Mouse (Mus musculus): ENCODE measurements around the gene Rplp2.
"Not testable (repeated sequence)": the region's sequence is repeated elsewhere in the genome, so short reads cannot be mapped to it uniquely, and the experiment has no call there.

Rplp2 gene

DNA sequence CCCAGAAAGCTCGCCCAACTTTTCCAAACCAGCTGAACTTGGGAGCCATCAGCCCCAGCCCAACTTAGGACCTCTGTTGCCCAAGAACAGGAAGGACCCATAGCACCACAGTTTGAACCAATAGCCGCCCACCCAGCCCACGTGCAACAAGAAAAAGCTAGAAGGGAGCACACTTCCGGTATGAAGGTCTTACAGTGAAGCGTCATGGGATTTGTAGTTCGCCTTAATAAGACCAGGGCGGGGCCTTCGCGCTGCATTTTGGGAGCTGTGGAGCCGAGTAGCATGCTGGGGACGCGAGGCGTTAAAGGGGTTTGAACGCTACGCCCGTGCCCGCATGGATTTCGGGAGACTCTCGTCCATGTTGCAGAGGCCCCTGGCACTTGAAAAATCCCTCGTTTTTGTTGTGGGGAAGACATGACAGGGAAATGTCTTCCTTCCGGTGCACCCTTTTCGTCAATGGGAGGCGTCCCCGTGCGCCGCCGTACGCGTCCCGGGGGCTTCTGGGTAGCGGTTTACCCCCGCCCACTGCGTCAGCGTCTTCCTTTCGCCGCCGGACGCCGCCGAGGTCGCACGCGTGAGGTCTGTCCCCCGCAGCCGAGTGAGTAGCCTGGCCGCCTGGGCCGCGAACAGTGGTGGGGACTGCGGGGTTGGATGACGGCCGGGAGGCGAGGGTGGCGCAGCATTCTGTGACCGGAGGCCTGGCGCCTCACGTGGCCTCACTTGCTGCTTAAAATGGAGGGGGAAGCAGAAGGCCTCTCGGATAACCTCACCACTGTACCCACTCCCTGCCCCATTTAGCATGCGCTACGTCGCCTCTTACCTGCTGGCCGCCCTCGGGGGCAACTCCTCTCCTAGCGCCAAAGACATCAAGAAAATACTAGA is at the start of gene Rplp2:
Gene Rplp2, plus strand, starts transcription at position 261 of the 882 bp plus-strand sequence.
- peak; percentile 87 for DNase-seq (ENCODE audit: low spot score)

DNA sequence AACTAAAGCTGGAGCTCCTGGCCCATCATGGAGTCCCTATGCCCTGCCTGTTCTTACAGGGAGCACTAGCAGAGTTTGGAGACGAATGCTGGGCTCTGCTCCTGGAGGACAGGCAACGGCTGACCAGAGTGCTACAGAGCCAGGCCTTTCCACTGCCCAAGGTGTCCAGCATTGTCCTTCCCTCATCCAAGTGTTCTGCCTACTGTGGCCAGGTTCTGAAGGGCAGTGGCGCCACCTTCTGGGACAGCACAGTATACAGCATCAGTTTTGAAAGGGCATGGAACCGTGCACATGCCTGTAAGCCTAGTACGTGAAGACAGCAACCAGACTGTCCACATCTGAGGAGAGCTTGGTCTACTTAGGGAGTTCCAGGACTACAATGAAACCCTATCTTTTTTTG is 43.9 kb upstream of the Rplp2 start:
- DNase-seq (ENCODE audit: low spot score), result no peak

DNA sequence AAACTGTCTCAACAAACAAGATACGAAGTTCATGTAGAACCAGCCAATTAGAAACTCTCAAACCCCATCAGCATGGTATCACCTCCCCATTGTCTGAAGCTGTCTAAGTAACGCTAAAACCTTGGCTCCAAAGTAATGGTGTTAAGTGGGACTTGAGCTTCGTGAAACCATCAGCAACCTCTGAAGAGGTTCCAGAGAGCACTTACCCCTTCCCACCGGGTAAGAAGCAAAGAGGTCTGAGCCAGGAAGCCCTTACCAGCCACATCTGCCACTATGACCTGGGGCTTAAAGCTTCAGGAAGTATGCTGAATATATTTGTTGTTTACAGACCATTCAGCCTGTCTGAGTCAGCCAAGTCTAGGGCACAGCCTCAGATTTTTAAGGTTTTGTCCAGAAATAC is 41.7 kb upstream of the Rplp2 start:
- no peak for DNase-seq (ENCODE audit: low spot score)

- DNase-seq (ENCODE audit: low spot score), result not testable (repeated sequence)
Observed at GRCm38 (mm10) chr7:141407670-141408069, 39.5 kb upstream of the Rplp2 start.

DNA sequence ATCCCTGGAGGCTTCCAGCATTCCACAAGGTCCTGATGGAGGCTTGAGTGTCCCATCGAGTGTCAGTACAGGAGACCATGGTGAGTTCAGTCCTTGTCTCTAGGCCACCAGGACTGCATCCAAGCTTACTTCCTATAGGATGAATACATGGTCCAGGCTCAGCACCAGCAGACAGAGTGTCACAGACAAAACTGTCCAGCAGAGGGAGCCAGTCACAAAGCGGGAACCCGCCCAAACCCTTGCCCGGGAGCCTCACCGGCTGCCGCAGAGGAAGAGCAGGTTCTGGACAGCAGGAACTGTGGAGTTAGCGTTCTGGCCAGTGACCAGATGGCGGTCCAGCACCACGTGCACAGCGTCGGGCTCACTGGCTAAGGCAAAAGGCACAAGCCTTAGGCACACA is 38.3 kb upstream of the Rplp2 start:
- peak; percentile 65 for DNase-seq (ENCODE audit: low spot score)

- DNase-seq (ENCODE audit: low spot score), result no peak
Observed at GRCm38 (mm10) chr7:141410631-141411030, 36.5 kb upstream of the Rplp2 start.

GRCm38 (mm10) chr7:141411667-141412066 is 35.5 kb upstream of the Rplp2 start:
- no peak for DNase-seq (ENCODE audit: low spot score)

DNA sequence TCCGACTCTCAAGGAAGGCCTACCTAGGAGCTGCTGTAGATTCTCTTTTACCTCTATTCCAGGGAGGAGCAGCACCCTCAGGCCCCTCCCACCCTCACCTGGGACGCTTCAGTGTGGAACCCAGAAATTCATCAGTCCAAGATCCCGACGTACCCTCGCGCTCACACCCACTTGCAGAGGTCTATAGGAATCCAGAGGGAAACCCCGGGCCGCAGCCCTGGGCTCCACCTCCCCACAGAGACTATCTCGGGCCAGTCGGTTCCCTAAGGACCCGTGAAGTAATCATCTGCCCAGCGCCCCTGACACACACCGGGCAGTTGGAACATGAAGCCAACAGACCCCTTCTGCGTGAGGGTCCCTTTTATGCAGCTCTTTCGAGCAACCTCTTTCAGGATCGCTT is 33.8 kb upstream of the Rplp2 start:
- no peak for DNase-seq (ENCODE audit: low spot score)

DNA sequence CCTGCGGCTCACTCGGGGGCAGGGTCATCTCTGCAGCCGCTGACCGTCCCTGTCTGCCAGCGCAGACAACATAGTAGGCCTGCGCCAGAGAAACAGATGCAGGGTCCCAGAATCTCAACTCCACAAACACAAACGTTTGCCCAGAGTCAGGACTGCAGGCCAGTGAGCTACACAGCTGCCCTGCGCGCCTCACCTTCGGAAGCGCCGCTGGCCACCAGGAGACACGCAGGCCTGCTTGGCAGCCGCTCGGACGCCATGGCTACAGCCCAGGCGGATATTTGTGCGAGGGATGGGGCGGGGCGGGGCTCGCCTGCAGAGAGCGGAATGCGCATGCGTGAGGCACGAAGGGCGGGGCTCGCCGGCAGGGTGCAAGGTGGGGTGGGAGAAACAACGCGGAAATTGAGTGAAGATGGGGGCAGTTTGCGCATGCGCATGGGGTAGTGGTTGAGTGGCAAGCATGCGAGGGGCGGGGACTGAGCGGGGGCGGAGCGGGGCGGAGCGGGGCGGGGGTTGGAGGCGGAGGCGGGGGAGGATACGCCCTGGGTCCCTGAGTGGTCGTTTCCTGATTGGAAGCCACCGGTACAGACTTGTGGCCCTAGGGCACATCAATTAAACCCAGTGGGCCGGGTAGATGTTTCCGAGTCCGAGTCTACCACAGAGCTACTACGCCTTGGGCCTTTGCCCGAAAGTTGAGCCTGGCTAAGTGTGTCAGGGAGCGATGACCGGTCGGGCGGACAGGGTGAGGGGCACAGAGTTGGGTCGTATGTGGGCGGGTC is 33.2 kb upstream of the Rplp2 start, which contains the start of gene Gatd1:
Gene Gatd1, minus strand, starts transcription at position 328 of the 776 bp plus-strand sequence.
- DNase-seq (ENCODE audit: low spot score), result peak; percentile 98

DNA sequence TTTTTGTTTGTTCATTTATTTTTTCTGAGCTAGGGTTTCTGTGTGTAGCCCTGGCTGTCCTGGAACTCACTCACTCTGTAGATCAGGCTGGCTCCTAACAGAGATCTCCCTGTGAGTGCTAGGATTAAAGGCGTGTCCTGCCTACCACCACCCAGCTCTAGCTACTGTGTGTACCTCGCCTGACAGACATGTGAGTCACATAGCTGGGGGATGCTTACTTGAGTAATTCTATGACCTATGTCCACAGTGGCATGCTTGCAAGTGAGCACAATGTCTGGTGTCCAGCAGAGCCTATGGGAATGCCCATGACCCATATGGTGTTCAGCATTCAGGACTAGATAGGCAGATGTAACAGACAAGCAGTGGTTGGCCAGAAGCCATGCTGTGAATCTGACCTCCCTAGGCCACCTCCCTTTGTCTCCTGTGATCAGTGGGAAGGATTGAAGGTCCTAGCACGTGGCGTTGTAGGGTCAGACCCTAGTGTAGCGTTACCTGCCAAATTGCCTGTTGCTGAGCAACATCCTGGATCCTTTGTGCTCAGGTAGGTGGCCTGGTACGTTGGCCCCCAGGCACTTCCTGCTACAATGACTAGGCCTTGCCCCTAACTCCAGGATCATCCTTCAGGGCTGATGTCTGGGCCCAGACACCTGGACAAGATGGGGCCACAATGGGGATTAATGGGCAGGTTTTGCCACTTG is 30.9 kb upstream of the Rplp2 start:
- no peak for DNase-seq (ENCODE audit: low spot score)

GRCm38 (mm10) chr7:141417731-141418681 is 29.2 kb upstream of the Rplp2 start:
- no peak for DNase-seq (ENCODE audit: low spot score)

DNA sequence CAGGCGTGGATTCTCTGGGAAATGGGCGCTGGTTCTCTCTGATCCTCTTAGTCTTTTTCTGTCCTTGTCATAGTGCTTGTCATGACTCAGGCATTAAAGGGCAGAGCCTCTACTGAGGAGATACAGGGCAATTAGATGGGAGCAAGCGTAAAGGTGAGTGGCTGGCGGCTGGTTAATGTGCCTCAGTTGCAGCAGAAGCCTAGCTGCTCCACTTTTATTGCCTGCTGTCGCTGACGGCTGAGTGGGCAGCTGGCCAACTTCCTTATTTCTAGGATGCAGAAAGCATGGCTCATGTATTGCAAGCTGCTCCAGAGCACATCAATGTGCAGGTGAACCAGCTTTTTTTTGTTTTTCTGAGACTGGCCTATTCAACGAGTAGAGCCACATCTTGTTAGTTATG is 28.2 kb upstream of the Rplp2 start:
- no peak for DNase-seq (ENCODE audit: low spot score)

GRCm38 (mm10) chr7:141420030-141420702 is 27.0 kb upstream of the Rplp2 start:
- no peak for DNase-seq (ENCODE audit: low spot score)

GRCm38 (mm10) chr7:141423811-141424210 is 23.4 kb upstream of the Rplp2 start:
- no peak for DNase-seq (ENCODE audit: low spot score)

- DNase-seq (ENCODE audit: low spot score), result no peak
Observed at GRCm38 (mm10) chr7:141426948-141427730, 20.0 kb upstream of the Rplp2 start.

GRCm38 (mm10) chr7:141428701-141429100 is 18.5 kb upstream of the Rplp2 start:
- DNase-seq (ENCODE audit: low spot score), result no peak

DNA sequence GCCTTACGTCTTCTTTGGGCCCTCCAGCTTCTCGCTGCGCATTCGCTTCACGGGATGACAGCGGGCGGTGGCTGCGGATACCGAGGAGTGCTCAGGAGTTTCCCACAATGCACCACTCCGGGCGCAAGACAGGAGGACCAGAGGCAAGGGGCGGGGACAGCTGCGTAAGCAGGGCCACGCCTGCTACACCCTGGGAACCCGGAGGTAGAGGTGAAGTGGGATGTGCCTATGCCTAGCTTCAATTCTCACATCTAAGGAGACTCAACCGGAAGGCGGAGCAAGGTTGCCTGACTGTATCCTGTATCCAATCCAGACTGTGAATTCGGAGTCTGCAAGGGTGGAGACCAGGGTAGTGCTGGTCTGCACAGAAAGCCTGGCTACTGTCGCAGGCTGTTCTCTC is 17.9 kb upstream of the Rplp2 start, which contains the start of gene Cend1:
Gene Cend1, minus strand, starts transcription at position 182 of the 400 bp plus-strand sequence.
- DNase-seq (ENCODE audit: low spot score), result no peak

DNA sequence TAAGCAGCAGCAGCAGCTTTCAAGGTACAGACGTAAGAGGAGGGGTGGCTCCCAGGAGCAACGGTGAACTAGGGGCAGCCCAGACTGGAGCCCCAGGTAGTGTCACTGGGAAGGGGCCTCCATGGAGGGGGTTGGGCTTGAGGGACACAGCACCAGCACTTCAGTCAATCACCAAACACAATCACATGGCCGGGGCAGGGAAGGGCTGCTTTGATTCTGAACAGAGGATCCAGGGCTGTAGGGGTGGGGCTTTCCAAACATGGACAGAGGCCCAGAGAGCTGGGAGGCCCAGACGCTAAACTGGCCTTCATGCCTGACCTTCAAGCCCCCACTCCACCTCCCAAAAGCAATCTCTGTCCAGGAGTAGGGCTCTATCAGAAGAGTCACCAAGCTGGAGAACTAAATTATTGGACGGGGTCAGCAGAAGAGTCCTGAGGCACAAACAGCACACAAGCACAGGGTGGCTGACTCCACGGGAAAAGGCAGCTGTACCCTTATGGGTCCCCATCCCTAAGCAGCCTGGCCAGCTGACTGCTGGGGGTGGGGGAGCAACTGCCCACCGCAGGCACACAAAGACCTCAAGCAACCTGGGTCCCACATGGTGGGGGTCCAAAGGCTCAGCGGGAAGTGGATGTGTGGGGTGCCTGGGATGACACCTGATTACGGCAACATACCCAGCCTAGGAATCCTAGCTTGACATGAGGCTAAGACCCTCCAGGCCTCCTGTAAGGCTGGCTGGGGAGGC is 17.2 kb upstream of the Rplp2 start:
- DNase-seq (ENCODE audit: low spot score), result no peak
